Mouse (Mus musculus): Measurements from ENCODE around the gene Chchd3. TPM values are rescaled to one million over a fixed set of nuclear protein-coding genes. Genes with fewer than 3 reads are reported as not detected.
A peak's percentile ranks its signal among the peaks of the same experiment; 100 is the strongest.

Chchd3 gene
- 129 and 130 TPM in 2 replicates for polyA plus RNA-seq (2014; fragmentation: Nextera tagmentation; extraction: Ambion mirVana)

GRCm38 (mm10) chr6:33059735-33060576 is at the start of gene Chchd3:
TSS of gene Chchd3 (minus strand) at chr6:33060260.
- peak within 1 kb of the TSS; percentile 92 for H3K4me3 ChIP-seq (ENCODE audit: low read depth, low read length)
- no peaks in the 10 kb centered on the region for H3K36me3 ChIP-seq (replicated peaks; ENCODE audit: control insufficient read depth, insufficient read depth, low read depth, low read length)
- no peaks in the 10 kb centered on the region for H3K9me3 ChIP-seq (replicated peaks; ENCODE audit: control insufficient read depth, low read length)
- 0 out of 2 replicates have a peak within 1 kb of the TSS, but pooled peaks have one; percentile 35 for H3K27ac ChIP-seq (replicated peaks; ENCODE audit: low read depth, low read length)
- under 1% methylated on average over 50 of the region's 50 CpGs for WGBS
- DNase-seq (ENCODE audit: low spot score) (peak; percentile 98), ATAC-seq (replicated peaks; ENCODE audit: insufficient number of reproducible peaks, low FRiP score, low TSS enrichment, low read depth) (peak; percentile 99)
- peak within 1 kb of the TSS; percentile 86 for H3K9ac ChIP-seq (replicated peaks; ENCODE audit: low read length)
- no peaks in the 10 kb centered on the region for H3K4me1 ChIP-seq (ENCODE audit: control insufficient read depth, insufficient read depth, low read length)
- H3K27me3 ChIP-seq (ENCODE audit: control insufficient read depth, insufficient read depth, low read length), result no peaks in the 10 kb centered on the region
- peak within 1 kb of the TSS; percentile 72 for H3K4me2 ChIP-seq (ENCODE audit: low read depth, low read length)

GRCm38 (mm10) chr6:33104661-33105060 is 44.6 kb upstream of the Chchd3 start:
- H3K4me2 ChIP-seq (ENCODE audit: low read depth, low read length), result no peak overlapping the region
- no peak for DNase-seq (ENCODE audit: low spot score)
- no peaks in the 10 kb centered on the region for H3K36me3 ChIP-seq (replicated peaks; ENCODE audit: control insufficient read depth, insufficient read depth, low read depth, low read length)
- no peaks in the 10 kb centered on the region for H3K27me3 ChIP-seq (ENCODE audit: control insufficient read depth, insufficient read depth, low read length)
- no peaks in the 10 kb centered on the region for H3K9me3 ChIP-seq (replicated peaks; ENCODE audit: control insufficient read depth, low read length)
- 82% methylated on average over 6 of the region's 6 CpGs for WGBS
- no peaks in the 10 kb centered on the region for H3K4me1 ChIP-seq (ENCODE audit: control insufficient read depth, insufficient read depth, low read length)
- H3K27ac ChIP-seq (replicated peaks; ENCODE audit: low read depth, low read length), result no peak overlapping the region
- no peak overlapping the region for H3K4me3 ChIP-seq (ENCODE audit: low read depth, low read length)
- H3K9ac ChIP-seq (replicated peaks; ENCODE audit: low read length), result no peak overlapping the region
- no peak for ATAC-seq (replicated peaks; ENCODE audit: insufficient number of reproducible peaks, low FRiP score, low TSS enrichment, low read depth)

DNA sequence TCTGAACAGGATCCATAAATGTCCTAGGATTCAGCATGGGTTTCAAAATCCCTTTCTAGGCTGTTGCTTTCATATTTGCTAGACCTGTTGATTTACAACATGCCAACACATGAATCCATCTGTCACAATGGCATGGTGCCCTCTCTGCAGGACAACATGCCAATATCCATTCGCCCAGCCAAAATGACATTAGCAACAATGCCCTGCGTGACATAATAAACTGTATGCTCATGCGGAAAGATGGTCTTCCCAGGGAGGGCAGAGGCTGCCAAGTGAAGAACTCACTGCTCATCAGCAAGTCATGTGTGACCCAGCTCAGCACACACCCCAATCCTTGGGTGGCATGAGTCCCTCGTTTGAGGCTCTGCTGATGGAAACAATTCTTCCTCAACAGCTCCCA is 38.8 kb upstream of the Chchd3 start:
- Histone ChIP-seq H3K4me3 (ENCODE audit: low read depth, low read length) (no peak overlapping the region), H3K4me2 (ENCODE audit: low read depth, low read length) (no peak overlapping the region), H3K36me3 (replicated peaks; ENCODE audit: control insufficient read depth, insufficient read depth, low read depth, low read length) (no peaks in the 10 kb centered on the region), H3K27ac (replicated peaks; ENCODE audit: low read depth, low read length) (no peak overlapping the region), H3K27me3 (ENCODE audit: control insufficient read depth, insufficient read depth, low read length) (no peaks in the 10 kb centered on the region), H3K4me1 (ENCODE audit: control insufficient read depth, insufficient read depth, low read length) (no peaks in the 10 kb centered on the region), H3K9me3 (replicated peaks; ENCODE audit: control insufficient read depth, low read length) (no peaks in the 10 kb centered on the region), H3K9ac (replicated peaks; ENCODE audit: low read length) (no peak overlapping the region)
- 82% methylated on average over 4 of the region's 4 CpGs for WGBS
- DNase-seq (ENCODE audit: low spot score) (no peak), ATAC-seq (replicated peaks; ENCODE audit: insufficient number of reproducible peaks, low FRiP score, low TSS enrichment, low read depth) (no peak)

DNA sequence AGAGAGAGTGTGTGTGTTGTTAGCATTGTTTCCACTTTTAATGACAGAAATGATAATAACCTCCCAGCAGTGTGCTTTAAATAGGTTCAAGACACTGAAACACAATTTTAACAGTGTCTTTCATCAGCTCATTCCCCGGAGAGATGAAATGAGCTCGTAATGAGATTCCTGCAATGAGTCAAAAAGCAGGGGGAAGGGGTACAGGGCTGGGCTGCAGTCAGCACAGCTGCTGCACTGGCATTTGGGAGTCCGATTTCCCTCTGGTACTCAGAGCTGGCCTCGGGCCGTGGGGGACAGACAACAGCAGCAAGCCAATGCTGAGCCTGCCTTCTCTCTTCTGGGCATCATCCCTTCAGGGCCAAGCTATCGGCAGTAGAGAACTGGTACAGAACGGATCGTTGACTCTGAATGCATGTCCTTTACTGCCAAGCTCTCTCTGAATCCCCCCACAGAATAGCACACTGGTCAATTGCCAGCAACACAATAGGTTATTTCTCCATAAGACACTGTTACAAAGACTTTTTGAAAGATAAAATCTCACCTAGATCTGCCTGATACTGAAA is 34.7 kb upstream of the Chchd3 start:
- H3K27ac ChIP-seq (replicated peaks; ENCODE audit: low read depth, low read length), result no peak overlapping the region
- no peak overlapping the region for H3K4me3 ChIP-seq (ENCODE audit: low read depth, low read length)
- H3K4me2 ChIP-seq (ENCODE audit: low read depth, low read length), result no peak overlapping the region
- no peaks in the 10 kb centered on the region for H3K9me3 ChIP-seq (replicated peaks; ENCODE audit: control insufficient read depth, low read length)
- H3K4me1 ChIP-seq (ENCODE audit: control insufficient read depth, insufficient read depth, low read length), result no peaks in the 10 kb centered on the region
- WGBS, result 37% methylated on average over 8 of the region's 8 CpGs
- no peak overlapping the region for H3K9ac ChIP-seq (replicated peaks; ENCODE audit: low read length)
- DNase-seq (ENCODE audit: low spot score) (peak; percentile 9), ATAC-seq (replicated peaks; ENCODE audit: insufficient number of reproducible peaks, low FRiP score, low TSS enrichment, low read depth) (no peak)
- H3K27me3 ChIP-seq (ENCODE audit: control insufficient read depth, insufficient read depth, low read length), result no peaks in the 10 kb centered on the region
- H3K36me3 ChIP-seq (replicated peaks; ENCODE audit: control insufficient read depth, insufficient read depth, low read depth, low read length), result no peaks in the 10 kb centered on the region

DNA sequence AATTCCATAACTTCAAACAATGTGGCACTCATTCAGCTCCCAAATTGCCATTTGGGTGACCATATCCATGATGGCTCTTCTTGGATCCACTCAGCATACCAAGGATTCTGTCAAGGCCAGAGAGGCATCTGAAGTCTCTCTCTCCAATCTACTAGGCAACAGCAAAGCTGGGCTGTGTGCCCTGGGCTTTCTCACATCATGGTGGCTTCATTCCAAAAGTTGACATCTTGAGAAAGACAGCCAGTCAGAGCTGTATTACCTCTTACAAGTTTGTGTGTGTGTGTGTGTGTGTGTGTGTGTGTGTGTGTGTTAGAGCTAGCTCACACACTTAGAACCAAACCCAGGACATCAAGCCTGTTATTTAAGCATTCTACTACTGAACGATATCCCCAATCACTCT is 20.1 kb upstream of the Chchd3 start:
- Histone ChIP-seq H3K27ac (replicated peaks; ENCODE audit: low read depth, low read length) (no peak overlapping the region), H3K9me3 (replicated peaks; ENCODE audit: control insufficient read depth, low read length) (no peaks in the 10 kb centered on the region), H3K27me3 (ENCODE audit: control insufficient read depth, insufficient read depth, low read length) (no peaks in the 10 kb centered on the region), H3K4me3 (ENCODE audit: low read depth, low read length) (no peak overlapping the region), H3K9ac (replicated peaks; ENCODE audit: low read length) (no peak overlapping the region), H3K4me1 (ENCODE audit: control insufficient read depth, insufficient read depth, low read length) (no peaks in the 10 kb centered on the region), H3K4me2 (ENCODE audit: low read depth, low read length) (no peak overlapping the region), H3K36me3 (replicated peaks; ENCODE audit: control insufficient read depth, insufficient read depth, low read depth, low read length) (no peaks in the 10 kb centered on the region)
- WGBS, result 100% methylated on average over 1 of the region's 1 CpGs
- ATAC-seq (replicated peaks; ENCODE audit: insufficient number of reproducible peaks, low FRiP score, low TSS enrichment, low read depth), result no peak
- DNase-seq (ENCODE audit: low spot score), result no peak

- Histone ChIP-seq H3K4me2 (ENCODE audit: low read depth, low read length) (no peak overlapping the region), H3K4me1 (ENCODE audit: control insufficient read depth, insufficient read depth, low read length) (no peaks in the 10 kb centered on the region), H3K9ac (replicated peaks; ENCODE audit: low read length) (no peak overlapping the region), H3K36me3 (replicated peaks; ENCODE audit: control insufficient read depth, insufficient read depth, low read depth, low read length) (no peaks in the 10 kb centered on the region), H3K27ac (replicated peaks; ENCODE audit: low read depth, low read length) (no peak overlapping the region), H3K9me3 (replicated peaks; ENCODE audit: control insufficient read depth, low read length) (no peaks in the 10 kb centered on the region), H3K4me3 (ENCODE audit: low read depth, low read length) (no peak overlapping the region), H3K27me3 (ENCODE audit: control insufficient read depth, insufficient read depth, low read length) (no peaks in the 10 kb centered on the region)
- DNase-seq (ENCODE audit: low spot score) (no peak), ATAC-seq (replicated peaks; ENCODE audit: insufficient number of reproducible peaks, low FRiP score, low TSS enrichment, low read depth) (no peak)
- WGBS, result 82% methylated on average over 19 of the region's 19 CpGs
These were observed 18.3 kb upstream of the Chchd3 start for GRCm38 (mm10) chr6:33078260-33078936.

- Histone ChIP-seq H3K9me3 (replicated peaks; ENCODE audit: control insufficient read depth, low read length) (no peaks in the 10 kb centered on the region), H3K9ac (replicated peaks; ENCODE audit: low read length) (no peak overlapping the region), H3K36me3 (replicated peaks; ENCODE audit: control insufficient read depth, insufficient read depth, low read depth, low read length) (no peaks in the 10 kb centered on the region), H3K4me1 (ENCODE audit: control insufficient read depth, insufficient read depth, low read length) (no peaks in the 10 kb centered on the region), H3K27me3 (ENCODE audit: control insufficient read depth, insufficient read depth, low read length) (no peaks in the 10 kb centered on the region), H3K4me3 (ENCODE audit: low read depth, low read length) (no peak overlapping the region), H3K27ac (replicated peaks; ENCODE audit: low read depth, low read length) (no peak overlapping the region), H3K4me2 (ENCODE audit: low read depth, low read length) (no peak overlapping the region)
- 80% methylated on average over 4 of the region's 4 CpGs for WGBS
- DNase-seq (ENCODE audit: low spot score), result no peak
- ATAC-seq (replicated peaks; ENCODE audit: insufficient number of reproducible peaks, low FRiP score, low TSS enrichment, low read depth), result no peak
These were observed 6.4 kb upstream of the Chchd3 start for GRCm38 (mm10) chr6:33066462-33066861.

DNA sequence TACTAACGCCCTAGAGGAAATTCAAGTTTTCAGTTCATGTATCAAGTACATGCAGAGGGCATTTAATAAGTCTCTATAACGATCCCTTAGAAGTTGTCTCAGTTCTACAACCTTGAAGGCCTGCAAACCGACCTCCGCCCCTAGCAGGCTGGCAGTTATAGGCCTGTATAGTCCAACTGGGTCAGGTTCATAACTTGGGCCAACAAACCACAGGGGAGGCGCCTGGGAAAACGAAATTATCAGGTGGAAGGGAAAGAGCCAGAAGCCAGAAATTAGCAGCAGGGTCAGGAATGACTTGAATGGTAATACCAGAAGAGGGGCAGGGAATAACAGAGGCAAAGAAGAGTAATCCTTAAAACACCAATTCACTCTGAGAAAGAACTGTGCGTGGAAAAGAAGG is 784 bp downstream of the Chchd3 start:
- ATAC-seq (replicated peaks; ENCODE audit: insufficient number of reproducible peaks, low FRiP score, low TSS enrichment, low read depth) (no peak), DNase-seq (ENCODE audit: low spot score) (no peak)
- Histone ChIP-seq H3K9ac (replicated peaks; ENCODE audit: low read length) (peak overlapping the region; percentile 86), H3K36me3 (replicated peaks; ENCODE audit: control insufficient read depth, insufficient read depth, low read depth, low read length) (no peaks in the 10 kb centered on the region), H3K27me3 (ENCODE audit: control insufficient read depth, insufficient read depth, low read length) (no peaks in the 10 kb centered on the region), H3K9me3 (replicated peaks; ENCODE audit: control insufficient read depth, low read length) (no peaks in the 10 kb centered on the region), H3K4me3 (ENCODE audit: low read depth, low read length) (peak overlapping the region; percentile 92), H3K4me1 (ENCODE audit: control insufficient read depth, insufficient read depth, low read length) (no peaks in the 10 kb centered on the region), H3K27ac (replicated peaks; ENCODE audit: low read depth, low read length) (no peak overlapping the region), H3K4me2 (ENCODE audit: low read depth, low read length) (peak overlapping the region; percentile 72)
- 36% methylated on average over 7 of the region's 7 CpGs for WGBS
